Mouse (Mus musculus): Measurements from ENCODE around the gene Ocel1. TPM values are rescaled to one million over a fixed set of nuclear protein-coding genes. Genes with fewer than 3 reads are reported as not detected.

Ocel1 gene
- polyA plus RNA-seq, 1 experiment: 12.9 TPM

GRCm38 (mm10) chr8:71402446-71402964 is 31.4 kb downstream of the Ocel1 start:
- no peak for DNase-seq (ENCODE audit: extremely low spot score in 1 of 2, low spot score in 1 of 2)

GRCm38 (mm10) chr8:71403107-71403885 is 32.2 kb downstream of the Ocel1 start:
- DNase-seq (ENCODE audit: extremely low spot score in 1 of 2, low spot score in 1 of 2): no peak

- no peak for DNase-seq (ENCODE audit: extremely low spot score in 1 of 2, low spot score in 1 of 2)
These were observed 32.9 kb downstream of the Ocel1 start for GRCm38 (mm10) chr8:71404011-71404410.

GRCm38 (mm10) chr8:71404951-71405351 is 33.9 kb downstream of the Ocel1 start:
- peak in 1 of 2 experiments; percentile 39 for DNase-seq (ENCODE audit: extremely low spot score in 1 of 2, low spot score in 1 of 2)

GRCm38 (mm10) chr8:71405401-71406098 is 34.5 kb downstream of the Ocel1 start, which contains the start of gene Ankle1:
Ankle1 (plus strand) TSS chr8:71406010.
- DNase-seq (ENCODE audit: extremely low spot score in 1 of 2, low spot score in 1 of 2): peak; percentile 77 to 96

- no peak for DNase-seq (ENCODE audit: extremely low spot score in 1 of 2, low spot score in 1 of 2)
These were observed 35.3 kb downstream of the Ocel1 start for GRCm38 (mm10) chr8:71406099-71407015.

- no peak for DNase-seq (ENCODE audit: extremely low spot score in 1 of 2, low spot score in 1 of 2)
These were observed 36.3 kb downstream of the Ocel1 start for GRCm38 (mm10) chr8:71407441-71407840.

- no peak for DNase-seq (ENCODE audit: extremely low spot score in 1 of 2, low spot score in 1 of 2)
These were observed 37.1 kb downstream of the Ocel1 start for GRCm38 (mm10) chr8:71408231-71408630.

GRCm38 (mm10) chr8:71411535-71412273 is 40.6 kb downstream of the Ocel1 start:
- no peak for DNase-seq (ENCODE audit: extremely low spot score in 1 of 2, low spot score in 1 of 2)

GRCm38 (mm10) chr8:71422121-71422520 is 51.0 kb downstream of the Ocel1 start:
- DNase-seq (ENCODE audit: extremely low spot score in 1 of 2, low spot score in 1 of 2): no peak

Other genes with a start within 250 kb of the Ocel1 start
- 38.0 and 38.1 TPM in 2 replicates for gene Myo9b, start 98.6 kb upstream of the Ocel1 start, polyA plus RNA-seq (2012; rRNA removed)
- gene Haus8, start 98.4 kb upstream of the Ocel1 start, polyA plus RNA-seq (2012; rRNA removed): 12.3 and 12.5 TPM in 2 replicates
- 174 and 195 TPM in 2 replicates for gene Use1, start 4.5 kb upstream of the Ocel1 start, polyA plus RNA-seq (2012; rRNA removed)
- 42.5 and 42.8 TPM in 2 replicates for gene Nr2f6, start 10.7 kb downstream of the Ocel1 start, polyA plus RNA-seq (2012; rRNA removed)
- gene Ushbp1, start 24.5 kb downstream of the Ocel1 start, polyA plus RNA-seq (2012; rRNA removed): 8.9 and 11.8 TPM in 2 replicates
- 131 and 140 TPM in 2 replicates for gene Babam1, start 25.6 kb downstream of the Ocel1 start, polyA plus RNA-seq (2012; rRNA removed)
- 0.56 and 1.2 TPM in 2 replicates for gene Ankle1, start 34.7 kb downstream of the Ocel1 start, polyA plus RNA-seq (2012; rRNA removed)
- gene Abhd8, start 92.4 kb downstream of the Ocel1 start, polyA plus RNA-seq (2012; rRNA removed): 380 and 404 TPM in 2 replicates
- gene Mrpl34, start 93.7 kb downstream of the Ocel1 start, polyA plus RNA-seq (2012; rRNA removed): 45.0 and 57.4 TPM in 2 replicates
- gene Dda1, start 97.9 kb downstream of the Ocel1 start, polyA plus RNA-seq (2012; rRNA removed): 123 and 146 TPM in 2 replicates
- 74.5 and 77.0 TPM in 2 replicates for gene Ano8, start 114.7 kb downstream of the Ocel1 start, polyA plus RNA-seq (2012; rRNA removed)
- 32.4 and 34.4 TPM in 2 replicates for gene Gtpbp3, start 116.8 kb downstream of the Ocel1 start, polyA plus RNA-seq (2012; rRNA removed)
- 9.7 and 13.6 TPM in 2 replicates for gene Plvap, start 140.5 kb downstream of the Ocel1 start, polyA plus RNA-seq (2012; rRNA removed)
- gene Ccdc194, start 154.4 kb downstream of the Ocel1 start, polyA plus RNA-seq (2012; rRNA removed): not detected in 2 replicates
- gene Bst2, start 166.2 kb downstream of the Ocel1 start, polyA plus RNA-seq (2012; rRNA removed): 20.9 and 22.9 TPM in 2 replicates
- gene Mvb12a, start 171.6 kb downstream of the Ocel1 start, polyA plus RNA-seq (2012; rRNA removed): 81.2 and 87.6 TPM in 2 replicates
- 0.13 and 0.14 TPM in 2 replicates for gene Tmem221, start 187.6 kb downstream of the Ocel1 start, polyA plus RNA-seq (2012; rRNA removed)
- 0.06 TPM in 1 of 2 replicates, not detected in the other for gene Nxnl1, start 195.3 kb downstream of the Ocel1 start, polyA plus RNA-seq (2012; rRNA removed)
- 183 and 191 TPM in 2 replicates for gene Slc27a1, start 197.6 kb downstream of the Ocel1 start, polyA plus RNA-seq (2012; rRNA removed)
- gene Pgls, start 220.9 kb downstream of the Ocel1 start, polyA plus RNA-seq (2012; rRNA removed): 45.6 and 51.6 TPM in 2 replicates
- gene Fam129c, start 226.3 kb downstream of the Ocel1 start, polyA plus RNA-seq (2012; rRNA removed): 4.3 and 4.5 TPM in 2 replicates
- 99.4 and 104 TPM in 2 replicates for gene Colgalt1, start 239.7 kb downstream of the Ocel1 start, polyA plus RNA-seq (2012; rRNA removed)